Mouse (Mus musculus): ENCODE results near the gene Mcat.
"Not testable (repeated sequence)": the region's sequence is repeated elsewhere in the genome, so short reads cannot be mapped to it uniquely, and the experiment has no call there.

Mcat gene

DNA sequence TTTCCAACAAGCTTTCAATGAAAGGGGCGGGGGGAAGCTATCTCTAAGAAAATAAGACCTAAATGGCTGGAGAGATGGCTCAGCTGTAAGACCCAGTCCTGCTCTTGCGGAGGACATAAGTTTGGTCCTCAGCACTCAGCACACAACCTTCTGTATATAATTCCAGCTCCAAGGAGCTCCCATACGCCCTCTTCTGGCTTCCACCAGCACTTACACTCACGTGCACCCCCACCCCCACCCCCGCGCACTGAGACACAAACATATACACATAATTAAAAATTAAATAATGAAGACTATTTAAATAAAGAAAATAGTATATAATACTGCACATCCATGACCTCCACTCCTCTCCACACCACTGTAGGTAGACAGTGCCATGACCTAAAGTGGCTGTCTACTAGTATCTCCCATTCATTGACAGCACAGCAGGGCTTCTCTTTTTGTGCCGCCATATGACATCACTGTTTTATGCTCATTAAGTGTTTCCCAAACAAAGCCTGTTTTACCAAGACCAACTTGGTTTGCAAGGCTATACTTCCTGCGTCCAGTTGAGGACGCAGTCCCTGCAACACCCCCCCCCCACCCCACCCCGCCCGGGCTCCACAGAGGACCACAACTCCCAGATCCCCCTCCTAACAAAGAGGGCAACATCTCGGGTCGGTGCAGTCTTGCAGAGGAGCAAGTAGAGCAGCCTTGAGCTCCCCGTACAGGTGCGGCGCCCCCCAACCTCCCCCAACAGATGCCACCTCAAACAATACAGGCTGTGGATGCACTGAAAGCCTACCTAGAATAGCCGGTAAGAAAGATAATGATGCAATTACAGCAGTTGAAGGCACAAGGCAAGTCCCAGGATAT is 53.4 kb downstream of the Mcat start:
- DNase-seq (ENCODE audit: low read depth), result no peak

- not testable (repeated sequence) for DNase-seq (ENCODE audit: low read depth)
Observed at GRCm38 (mm10) chr15:83501483-83501882, 62.1 kb downstream of the Mcat start.

DNA sequence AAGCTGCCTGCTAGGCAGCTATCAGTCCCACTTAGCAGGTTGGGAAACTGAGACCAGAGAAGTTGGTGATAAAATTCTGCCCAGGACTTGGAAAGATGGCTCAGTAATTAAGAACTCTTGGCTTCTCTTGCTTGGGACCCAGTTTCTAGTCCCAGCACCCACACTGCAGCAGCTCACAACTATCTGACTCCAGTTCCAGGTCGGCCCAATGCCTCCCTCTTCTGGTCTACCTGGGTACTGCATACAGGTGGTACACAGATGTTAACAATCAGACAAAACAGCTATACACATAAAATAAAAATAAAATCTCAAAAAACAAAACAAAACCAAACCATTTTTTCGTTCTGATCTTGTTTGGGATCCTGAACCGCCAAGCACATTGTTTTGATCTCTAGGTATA is 63.2 kb downstream of the Mcat start:
- no peak for DNase-seq (ENCODE audit: low read depth)

DNA sequence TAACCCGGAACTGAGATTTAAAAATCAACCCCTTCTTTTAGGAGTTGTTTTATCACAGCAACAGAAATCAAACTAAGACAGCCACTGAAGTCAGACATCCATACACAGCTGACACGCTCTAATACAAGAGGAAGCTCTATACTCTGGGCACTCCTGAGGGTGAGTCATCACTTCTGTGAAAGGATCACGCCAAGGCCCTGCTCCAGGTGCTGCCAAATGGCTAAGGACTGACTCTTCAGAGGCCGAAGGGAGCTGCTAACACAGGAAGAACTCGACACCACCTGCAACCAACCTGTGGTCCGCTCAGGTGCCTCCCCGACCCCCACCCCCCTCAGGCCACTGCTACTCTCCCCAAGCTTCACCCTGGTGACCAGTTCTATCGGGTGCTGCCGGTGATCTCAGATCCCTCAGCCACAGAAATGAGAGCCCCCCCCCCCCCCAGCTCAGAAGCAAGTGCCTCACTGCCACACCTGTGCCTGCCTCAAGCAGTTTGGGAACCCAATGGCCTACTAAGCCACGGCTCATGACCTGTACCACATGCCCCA is 64.3 kb downstream of the Mcat start:
- no peak for DNase-seq (ENCODE audit: low read depth)

DNA sequence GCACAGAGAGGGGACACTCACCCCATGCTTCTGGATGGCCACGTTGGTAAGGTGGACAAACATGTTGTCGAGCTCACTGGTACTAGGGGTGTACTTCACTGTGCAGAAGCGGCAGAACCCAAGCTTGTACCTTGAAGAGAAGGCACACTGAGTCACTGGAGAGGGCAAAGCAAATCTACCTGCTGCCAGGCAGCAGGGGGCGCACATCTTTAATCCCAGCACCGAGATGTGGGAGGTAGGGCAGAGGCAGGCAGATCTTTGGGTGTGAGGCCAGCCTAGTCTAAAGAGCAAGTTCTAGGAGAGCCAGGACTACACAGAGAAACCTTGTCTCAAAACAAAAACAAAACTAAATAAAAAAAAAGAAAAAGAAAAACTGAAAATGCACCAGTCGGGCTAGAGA is 66.3 kb downstream of the Mcat start:
- no peak for DNase-seq (ENCODE audit: low read depth)

All from c-Kit-positive CD71-positive TER-119-negative erythroid progenitor cells, embryonic 14.5 days (primary cell).